Mouse (Mus musculus): Measurements from ENCODE around the gene Fpr3. TPM values are rescaled to one million over a fixed set of nuclear protein-coding genes. Genes with fewer than 3 reads are reported as not detected.
"Not testable (repeated sequence)": the region's sequence is repeated elsewhere in the genome, so short reads cannot be mapped to it uniquely, and the experiment has no call there.

Fpr3 gene
- polyA plus RNA-seq, 1 experiment, result not detected

GRCm38 (mm10) chr17:17917376-17917775 is 29.7 kb downstream of the Fpr3 start:
- H3K27ac ChIP-seq (ENCODE audit: insufficient read depth, low read depth, low read length), result no peak overlapping the region
- no peak for DNase-seq
- H3K4me3 ChIP-seq (ENCODE audit: insufficient read depth, low read depth, low read length), result no peak overlapping the region
- no peaks in the 10 kb centered on the region for H3K4me1 ChIP-seq (ENCODE audit: control insufficient read depth, insufficient read depth, low read length)
- TF ChIP-seq CTCF (conservative IDR thresholded peaks at IDR 0.05; ENCODE audit: insufficient read depth, insufficient read length, low read depth, low read length), result no peak
- TF ChIP-seq POLR2A (IDR thresholded peaks at IDR 0.05; ENCODE audit: low read depth, low read length), result no peak
- H3K27me3 ChIP-seq (replicated peaks; ENCODE audit: control insufficient read depth, insufficient read depth, low read length), result no peaks in the 10 kb centered on the region
- WGBS, result 98% methylated on average over 1 of the region's 1 CpGs
- no peaks in the 10 kb centered on the region for H3K36me3 ChIP-seq (ENCODE audit: control insufficient read depth, insufficient read depth, low read length)

- no peak for DNase-seq
- Histone ChIP-seq H3K27me3 (replicated peaks; ENCODE audit: control insufficient read depth, insufficient read depth, low read length) (no peaks in the 10 kb centered on the region), H3K36me3 (ENCODE audit: control insufficient read depth, insufficient read depth, low read length) (no peaks in the 10 kb centered on the region), H3K4me1 (ENCODE audit: control insufficient read depth, insufficient read depth, low read length) (no peaks in the 10 kb centered on the region), H3K4me3 (ENCODE audit: insufficient read depth, low read depth, low read length) (no peak overlapping the region), H3K27ac (ENCODE audit: insufficient read depth, low read depth, low read length) (no peak overlapping the region)
- TF ChIP-seq CTCF (conservative IDR thresholded peaks at IDR 0.05; ENCODE audit: insufficient read depth, insufficient read length, low read depth, low read length), result no peak
- no peak for TF ChIP-seq POLR2A (IDR thresholded peaks at IDR 0.05; ENCODE audit: low read depth, low read length)
Measured at GRCm38 (mm10) chr17:17917782-17918181, 30.1 kb downstream of the Fpr3 start.

- Histone ChIP-seq H3K4me3 (ENCODE audit: insufficient read depth, low read depth, low read length) (no peak overlapping the region), H3K36me3 (ENCODE audit: control insufficient read depth, insufficient read depth, low read length) (no peaks in the 10 kb centered on the region), H3K4me1 (ENCODE audit: control insufficient read depth, insufficient read depth, low read length) (no peaks in the 10 kb centered on the region), H3K27me3 (replicated peaks; ENCODE audit: control insufficient read depth, insufficient read depth, low read length) (no peaks in the 10 kb centered on the region), H3K27ac (ENCODE audit: insufficient read depth, low read depth, low read length) (no peak overlapping the region)
- WGBS, result 8% methylated on average over 1 of the region's 1 CpGs
- DNase-seq, result no peak
- TF ChIP-seq CTCF (conservative IDR thresholded peaks at IDR 0.05; ENCODE audit: insufficient read depth, insufficient read length, low read depth, low read length), result no peak
- TF ChIP-seq POLR2A (IDR thresholded peaks at IDR 0.05; ENCODE audit: low read depth, low read length), result no peak
Measured at GRCm38 (mm10) chr17:17973443-17973842, 85.8 kb downstream of the Fpr3 start.

GRCm38 (mm10) chr17:17981232-17981631 is 93.6 kb downstream of the Fpr3 start:
- WGBS, result 62% methylated on average over 2 of the region's 2 CpGs
- not testable (repeated sequence) for H3K4me3 ChIP-seq (ENCODE audit: insufficient read depth, low read depth, low read length); H3K27ac ChIP-seq (ENCODE audit: insufficient read depth, low read depth, low read length); H3K36me3 ChIP-seq (ENCODE audit: control insufficient read depth, insufficient read depth, low read length); H3K4me1 ChIP-seq (ENCODE audit: control insufficient read depth, insufficient read depth, low read length); H3K27me3 ChIP-seq (replicated peaks; ENCODE audit: control insufficient read depth, insufficient read depth, low read length); DNase-seq

GRCm38 (mm10) chr17:18004752-18005151 is 117.1 kb downstream of the Fpr3 start:
- no peak for DNase-seq
- Histone ChIP-seq H3K4me3 (ENCODE audit: insufficient read depth, low read depth, low read length) (no peak overlapping the region), H3K27me3 (replicated peaks; ENCODE audit: control insufficient read depth, insufficient read depth, low read length) (no peaks in the 10 kb centered on the region), H3K36me3 (ENCODE audit: control insufficient read depth, insufficient read depth, low read length) (no peaks in the 10 kb centered on the region), H3K4me1 (ENCODE audit: control insufficient read depth, insufficient read depth, low read length) (no peaks in the 10 kb centered on the region), H3K27ac (ENCODE audit: insufficient read depth, low read depth, low read length) (no peak overlapping the region)
- WGBS, result 97% methylated on average over 1 of the region's 1 CpGs
- no peak for TF ChIP-seq CTCF (conservative IDR thresholded peaks at IDR 0.05; ENCODE audit: insufficient read depth, insufficient read length, low read depth, low read length)
- no peak for TF ChIP-seq POLR2A (IDR thresholded peaks at IDR 0.05; ENCODE audit: low read depth, low read length)

Other genes with a start within 250 kb of the Fpr3 start
- 0.03 TPM in 1 of 2 replicates, not detected in the other for gene Vmn2r90, start 184.1 kb upstream of the Fpr3 start, polyA plus RNA-seq (2012; rRNA removed)
- gene Spaca6, start 60.7 kb upstream of the Fpr3 start, polyA plus RNA-seq (2012; rRNA removed), result 43.9 and 49.0 TPM in 2 replicates
- 0.08 and 0.10 TPM in 2 replicates for gene Has1, start 32.6 kb upstream of the Fpr3 start, polyA plus RNA-seq (2012; rRNA removed)
- 0.07 TPM in 1 of 2 replicates, not detected in the other for gene Fpr1, start 3.9 kb upstream of the Fpr3 start, polyA plus RNA-seq (2012; rRNA removed)
- 0.14 and 0.16 TPM in 2 replicates for gene Fpr2, start within 50 bp of the Fpr3 start, polyA plus RNA-seq (2012; rRNA removed)
- gene Fpr-rs4, start 133.9 kb downstream of the Fpr3 start, polyA plus RNA-seq (2012; rRNA removed), result not detected in 2 replicates
- not detected in 2 replicates for gene Vmn2r124, start 161.6 kb downstream of the Fpr3 start, polyA plus RNA-seq (2012; rRNA removed)
- not detected in 2 replicates for gene Vmn2r91, start 197.2 kb downstream of the Fpr3 start, polyA plus RNA-seq (2012; rRNA removed)

All from kidney, adult 2 months (tissue).